ENCODE assay signal across 28 mouse cellular contexts in genomic region chrX:103427677-103428076, GRCm38 (mm10). TPM values are rescaled to one million over a fixed set of nuclear protein-coding genes. Genes with fewer than 3 reads are reported as not detected.
DNase-seq lines count a peak whose midpoint lies in the region; ATAC-seq and TF ChIP-seq lines count a peak whose summit lies in the region.
"Had no signal": no experiment of that assay in that cellular context is flagged by ENCODE, and none has a peak within 500 bp of the region (broad histone marks: within the 10 kb centered on the region; RNA-seq: fewer than 3 reads in every experiment).

No protein-coding gene starts in this region.

- H3K27ac ChIP-seq in ES-E14 (ENCODE audit: insufficient read depth, low read depth, low read length, poor library complexity, severe bottlenecking): no peak overlapping the region
- no peak overlapping the region for H3K27ac ChIP-seq in hindbrain, embryonic 11.5 days (ENCODE audit: low read depth, low read length)
- H3K27ac ChIP-seq: embryonic facial prominence, embryonic 10.5 days; forebrain, embryonic 13.5 days; heart, embryonic 13.5 days; hindbrain, embryonic 13.5 days; hindbrain, postnatal 0 days had no signal

- WGBS in hindbrain, embryonic 11.5 days: 74% methylated on average over 7 of the region's 7 CpGs

- peak; percentile 31; the same call in 1 of the 2 replicates for ATAC-seq in megakaryocyte progenitor cell, adult 5-6 weeks (replicated peaks; ENCODE audit: poor library complexity)
- ATAC-seq in hindbrain, embryonic 11.5 days (ENCODE audit: low FRiP score): no peak
- ATAC-seq: activated CD4-positive, CD25-positive, alpha-beta regulatory T cell, adult 4 months; forebrain, embryonic 13.5 days; forebrain, postnatal 0 days; hindbrain, postnatal 0 days had no signal

- H3K9ac ChIP-seq in ES-E14 (ENCODE audit: insufficient read depth, low read depth, low read length, poor library complexity, severe bottlenecking): peak overlapping the region; percentile 4; the same call in 1 of the 2 replicates
- H3K9ac ChIP-seq in hindbrain, embryonic 11.5 days (ENCODE audit: low read depth, low read length): no peak overlapping the region
- H3K9ac ChIP-seq: forebrain, embryonic 13.5 days; forebrain, postnatal 0 days; heart, embryonic 13.5 days; hindbrain, embryonic 13.5 days had no signal

- H3K4me3 ChIP-seq in ES-E14 (ENCODE audit: insufficient read depth in 1 of 2, low read depth in 1 of 2, low read length in 2 of 2, poor library complexity in 1 of 2, severe bottlenecking in 1 of 2): 0 out of 4 replicates have a peak overlapping the region, but pooled peaks of 1 of the 2 experiments have one; percentile 11
- no peak overlapping the region for H3K4me3 ChIP-seq in hindbrain, embryonic 11.5 days (ENCODE audit: low read depth, low read length)
- H3K4me3 ChIP-seq: embryonic facial prominence, embryonic 10.5 days; forebrain, embryonic 13.5 days; heart, embryonic 13.5 days; hindbrain, embryonic 13.5 days had no signal

- H3K27me3 ChIP-seq in hindbrain, embryonic 11.5 days (ENCODE audit: control insufficient read depth, insufficient read depth, low read length): peaks cover 9% of the 10 kb centered on the region; the same call in 1 of the 2 replicates
- H3K27me3 ChIP-seq: CH12.LX had no signal

- H3K9me3 ChIP-seq in ES-E14 (ENCODE audit: control insufficient read depth, insufficient read depth, low read depth, low read length): no peaks in the 10 kb centered on the region
- H3K9me3 ChIP-seq in hindbrain, embryonic 11.5 days (ENCODE audit: control insufficient read depth, low read length): no peaks in the 10 kb centered on the region
- H3K9me3 ChIP-seq: embryonic facial prominence, embryonic 10.5 days; forebrain, embryonic 13.5 days; G1E; heart, embryonic 13.5 days; hindbrain, embryonic 13.5 days had no signal

- H3K36me3 ChIP-seq in ES-E14 (ENCODE audit: control insufficient read depth, insufficient read depth, low read length, poor library complexity, severe bottlenecking): no peaks in the 10 kb centered on the region
- no peaks in the 10 kb centered on the region for H3K36me3 ChIP-seq in hindbrain, embryonic 11.5 days (ENCODE audit: control insufficient read depth, insufficient read depth, low read length)
- H3K36me3 ChIP-seq: embryonic facial prominence, embryonic 10.5 days; G1E; heart, embryonic 13.5 days; hindbrain, embryonic 13.5 days had no signal

- peak; percentile 5 to 12 for DNase-seq in kidney, postnatal 36 days
- no peak for DNase-seq in kidney, postnatal 10 days
- DNase-seq in ES-E14 (ENCODE audit: low read depth, low spot score): no peak
- peak; percentile 5 for DNase-seq in brain, adult 2 months (ENCODE audit: low read depth, low spot score)
- DNase-seq in gastrocnemius, postnatal 10 days: no peak
- no peak for DNase-seq in hindbrain, embryonic 11.5 days (ENCODE audit: low spot score)
- DNase-seq: adrenal gland, postnatal 25 days; cerebellum, adult 11 months; cerebellum, adult 8-10 months; cerebellum, postnatal 25 days; forebrain, postnatal 0 days; gastrocnemius, postnatal 25 days; heart, postnatal 36 days had no signal

- H3K4me1 ChIP-seq in ES-E14 (ENCODE audit: control insufficient read depth in 2 of 2, insufficient read depth in 2 of 2, low read length in 2 of 2, poor library complexity in 1 of 2): peaks cover 3 to 11% of the 10 kb centered on the region in 2 experiments; a peak in 2 of 4 replicates
- H3K4me1 ChIP-seq in hindbrain, embryonic 11.5 days (replicated peaks; ENCODE audit: control insufficient read depth, insufficient read depth, low read length): no peaks in the 10 kb centered on the region
- H3K4me1 ChIP-seq: embryonic facial prominence, embryonic 10.5 days; forebrain, embryonic 13.5 days; heart, embryonic 13.5 days; hindbrain, embryonic 13.5 days had no signal

- in situ Hi-C loops in ES-E14 (cut with MboI; ENCODE audit: low sequenced_read_pairs in 2 of 2, unreplicated experiment in 2 of 2): no loop called here

- no peak overlapping the region for H3K4me2 ChIP-seq in hindbrain, embryonic 11.5 days (replicated peaks; ENCODE audit: low read depth, low read length)
- H3K4me2 ChIP-seq: forebrain, embryonic 13.5 days; heart, embryonic 13.5 days; hindbrain, embryonic 13.5 days had no signal

TF ChIP-seq in ES-E14, 5 proteins besides CTCF, POLR2A, EP300 and RAD21:
- TF ChIP-seq ZNF384 (IDR thresholded peaks at IDR 0.05; ENCODE audit: low read depth, low read length): no peak
- peak; percentile 58 for TF ChIP-seq MAFK (IDR thresholded peaks at IDR 0.05; ENCODE audit: insufficient read depth, low read depth, low read length)
- TF ChIP-seq CHD2 (IDR thresholded peaks at IDR 0.05; ENCODE audit: low read depth, low read length): no peak
- TF ChIP-seq HCFC1 (IDR thresholded peaks at IDR 0.05; ENCODE audit: borderline replicate concordance, insufficient read depth, low read length): no peak
- no peak for TF ChIP-seq ZC3H11A (IDR thresholded peaks at IDR 0.05; ENCODE audit: borderline replicate concordance, low read depth, low read length)

RNA-seq across cellular contexts. Expression of gene Gm26992, which starts 5.9 kb away (rescaled TPM):
- total RNA-seq in ES-E14 (2012; rRNA removed): not detected in 2 replicates
- 3.1 TPM in 1 of 2 replicates, not detected in the other for total RNA-seq in megakaryocyte progenitor cell, adult 5-6 weeks (2015)
- total RNA-seq in megakaryocyte progenitor cell, adult 5-6 weeks (2017): not detected in 2 replicates
- not detected for total RNA-seq in gastrocnemius, postnatal 10 days (2021)
- not detected in 2 replicates for polyA plus RNA-seq in hindbrain, embryonic 11.5 days (2014; fragmentation: Nextera tagmentation; extraction: Ambion mirVana)
- total RNA-seq: adrenal gland, adult 18-20 months; adrenal gland, postnatal 25 days; CH12.LX; forebrain, postnatal 0 days; gastrocnemius, adult 18-20 months; gastrocnemius, postnatal 25 days; granulocyte monocyte progenitor cell, adult 5-6 weeks; heart, postnatal 36 days; hindbrain, postnatal 0 days had no signal
- polyA plus RNA-seq: activated CD4-positive, CD25-positive, alpha-beta regulatory T cell, adult 4 months; embryonic facial prominence, embryonic 10.5 days; embryonic facial prominence, embryonic 14.5 days; forebrain, embryonic 13.5 days; G1E; heart, embryonic 13.5 days; heart, postnatal 0 days; hindbrain, embryonic 13.5 days; hindbrain, postnatal 0 days; intestine, embryonic 14.5 days had no signal

RNA-seq across cellular contexts. Expression of gene Tsx, which starts 13.4 kb away (rescaled TPM):
- 3.0 and 4.3 TPM in 2 replicates for total RNA-seq in ES-E14 (2012; rRNA removed)
- not detected in 2 replicates for total RNA-seq in megakaryocyte progenitor cell, adult 5-6 weeks (2015)
- total RNA-seq in megakaryocyte progenitor cell, adult 5-6 weeks (2017): not detected in 2 replicates
- total RNA-seq in gastrocnemius, postnatal 10 days (2021): not detected
- polyA plus RNA-seq in hindbrain, embryonic 11.5 days (2014; fragmentation: Nextera tagmentation; extraction: Ambion mirVana): 0.45 and 0.51 TPM in 2 replicates
- total RNA-seq: adrenal gland, postnatal 25 days; CH12.LX; forebrain, postnatal 0 days; G1E; gastrocnemius, adult 18-20 months; gastrocnemius, postnatal 25 days; granulocyte monocyte progenitor cell, adult 5-6 weeks; heart, postnatal 36 days; hindbrain, postnatal 0 days had no signal
- polyA plus RNA-seq: embryonic facial prominence, embryonic 10.5 days; G1E; heart, embryonic 13.5 days; heart, postnatal 0 days had no signal

Comparison
In these comparisons a context has a peak if more than half of its experiments do, and no peak if none do; other contexts are left out.
1. DNase-seq: peak in kidney, postnatal 36 days (2 of 2) and brain, adult 2 months (single experiment); none in kidney, postnatal 10 days (single experiment), ES-E14 (single experiment), gastrocnemius, postnatal 10 days (single experiment) and hindbrain, embryonic 11.5 days (single experiment).